Mouse (Mus musculus): ENCODE data around the gene Gm49325. TPM values are rescaled to one million over a fixed set of nuclear protein-coding genes. Genes with fewer than 3 reads are reported as not detected.

Gene Gm49325
- polyA plus RNA-seq, 1 experiment from 2014 or later: not detected

DNA sequence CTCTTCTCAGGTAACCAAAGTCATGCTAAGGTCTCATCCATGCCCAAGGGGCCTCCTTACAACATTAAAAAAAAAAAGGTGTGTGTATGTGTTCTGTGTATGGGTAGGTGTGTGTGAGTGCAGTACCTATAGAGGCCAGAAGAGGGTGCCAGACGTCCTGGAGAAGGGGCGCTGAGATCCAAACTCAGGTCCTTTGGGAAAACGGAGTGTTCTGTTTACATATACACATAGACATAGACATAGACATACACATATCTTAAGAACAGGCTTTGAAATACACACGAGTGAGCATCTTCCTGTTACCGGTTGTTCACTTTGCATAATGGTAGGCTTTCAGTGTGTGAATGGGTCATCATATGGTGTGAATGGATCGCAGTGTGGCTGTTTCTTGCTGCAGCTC lies 1.9 kb upstream of the Gm49325 start:
- H3K9ac ChIP-seq (ENCODE audit: low read depth, low read length): no peak overlapping the region
- WGBS: 90% methylated on average over 6 of the region's 6 CpGs

DNA sequence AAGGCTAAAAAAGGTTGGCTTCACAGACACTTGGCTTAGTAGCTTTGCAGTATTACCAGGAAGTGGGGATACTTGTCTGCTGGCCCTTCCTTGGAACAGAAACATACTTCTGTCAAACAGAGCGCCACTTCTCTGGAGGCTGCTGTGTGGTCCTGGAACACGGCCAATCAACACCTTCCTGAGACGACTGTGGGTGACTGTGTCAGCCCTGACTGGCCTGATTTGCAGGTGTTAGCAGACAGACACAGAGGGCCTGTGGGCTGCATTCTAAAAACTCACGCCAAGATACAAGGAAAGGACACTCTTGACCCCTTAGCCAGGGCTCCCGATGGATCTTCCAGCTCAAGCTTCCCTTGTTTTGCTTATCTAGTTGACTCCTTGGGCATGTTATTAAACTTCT lies 1.0 kb upstream of the Gm49325 start:
- WGBS: 84% methylated on average over 5 of the region's 5 CpGs
- H3K27me3 ChIP-seq (replicated peaks; ENCODE audit: control insufficient read depth, insufficient read depth, low read length): no peaks in the 10 kb centered on the region
- H3K4me3 ChIP-seq (ENCODE audit: low read length): no peak overlapping the region
- no peak overlapping the region; the same call in 1 of the 2 replicates for H3K27ac ChIP-seq (ENCODE audit: low read depth, low read length)
- H3K9me3 ChIP-seq (ENCODE audit: control insufficient read depth, low read length): peaks cover 2% of the 10 kb centered on the region; the same call in 1 of the 2 replicates
- H3K36me3 ChIP-seq (ENCODE audit: control insufficient read depth, insufficient read depth, low read length): no peaks in the 10 kb centered on the region; the same call in 1 of the 2 replicates
- H3K4me1 ChIP-seq (ENCODE audit: control insufficient read depth, insufficient read depth, low read depth, low read length): peaks cover 12% of the 10 kb centered on the region
- no peak overlapping the region for H3K9ac ChIP-seq (ENCODE audit: low read depth, low read length)
- no peak overlapping the region for H3K4me2 ChIP-seq (ENCODE audit: low read length)
- ATAC-seq: no peak

More for the DNA sequence above, 1.9 kb upstream of the Gm49325 start:
- no peak overlapping the region for H3K4me3 ChIP-seq (ENCODE audit: low read length)
- no peak overlapping the region for H3K27ac ChIP-seq (ENCODE audit: low read depth, low read length)
- peaks cover 12% of the 10 kb centered on the region for H3K4me1 ChIP-seq (ENCODE audit: control insufficient read depth, insufficient read depth, low read depth, low read length)
- no peaks in the 10 kb centered on the region for H3K36me3 ChIP-seq (ENCODE audit: control insufficient read depth, insufficient read depth, low read length)
- no peaks in the 10 kb centered on the region for H3K27me3 ChIP-seq (replicated peaks; ENCODE audit: control insufficient read depth, insufficient read depth, low read length)
- no peak overlapping the region for H3K4me2 ChIP-seq (ENCODE audit: low read length)
- ATAC-seq: no peak
- H3K9me3 ChIP-seq (ENCODE audit: control insufficient read depth, low read length): peaks cover 2% of the 10 kb centered on the region; the same call in 1 of the 2 replicates

DNA sequence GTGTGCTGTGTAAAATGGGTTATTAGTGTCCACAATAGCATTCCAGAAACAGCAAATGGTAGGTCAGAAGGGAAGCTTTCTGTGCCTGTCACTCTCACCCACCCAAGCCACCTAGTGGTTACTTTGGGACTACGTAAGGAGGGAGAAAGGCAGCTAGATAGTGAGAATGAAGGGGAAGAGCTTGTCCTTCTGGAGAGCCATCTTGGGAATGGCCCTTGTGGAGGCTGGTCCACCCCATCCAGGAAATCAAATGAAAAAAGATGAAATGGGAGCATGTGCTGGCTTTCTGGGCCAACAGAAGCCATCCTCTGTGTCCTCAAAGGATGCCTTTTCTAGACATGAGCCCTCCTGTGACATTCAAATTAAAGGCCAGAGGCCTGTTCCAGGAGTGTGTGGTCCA lies 629 bp upstream of the Gm49325 start:
- WGBS: 17% methylated on average over 1 of the region's 1 CpGs
- ATAC-seq: no peak; the same call in 1 of the 2 replicates
- Histone ChIP-seq H3K4me2 (ENCODE audit: low read length) (peak overlapping the region; percentile 94), H3K36me3 (ENCODE audit: control insufficient read depth, insufficient read depth, low read length) (no peaks in the 10 kb centered on the region; the same call in none of the 2 replicates), H3K27me3 (replicated peaks; ENCODE audit: control insufficient read depth, insufficient read depth, low read length) (no peaks in the 10 kb centered on the region), H3K9ac (ENCODE audit: low read depth, low read length) (no peak overlapping the region; the same call in 1 of the 2 replicates), H3K4me1 (ENCODE audit: control insufficient read depth, insufficient read depth, low read depth, low read length) (peaks cover 12% of the 10 kb centered on the region), H3K27ac (ENCODE audit: low read depth, low read length) (peak overlapping the region; percentile 96), H3K4me3 (ENCODE audit: low read length) (peak overlapping the region; percentile 79), H3K9me3 (ENCODE audit: control insufficient read depth, low read length) (peaks cover 2% of the 10 kb centered on the region; the same call in 1 of the 2 replicates)

DNA sequence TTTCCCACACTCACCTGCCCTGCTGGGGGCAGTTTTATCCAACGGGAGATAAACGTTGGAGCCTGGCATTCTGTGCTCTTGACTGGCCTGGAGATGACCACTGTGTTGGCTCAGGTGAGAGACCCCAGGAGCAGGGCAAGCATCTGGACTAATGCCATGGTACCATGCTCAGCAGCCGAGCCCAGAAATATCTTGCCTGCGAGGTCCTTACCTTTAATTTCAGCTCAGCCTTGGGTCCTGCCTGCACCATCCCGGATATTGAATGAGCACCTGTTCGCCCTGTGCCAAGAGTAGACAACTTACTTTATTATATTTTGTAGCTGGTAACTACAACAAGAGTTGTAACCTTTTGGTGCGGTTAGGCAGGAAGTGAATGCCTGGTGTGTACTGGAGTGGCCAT lies 858 bp downstream of the Gm49325 start:
- H3K27ac ChIP-seq (ENCODE audit: low read depth, low read length): peak overlapping the region; percentile 96
- H3K4me3 ChIP-seq (ENCODE audit: low read length): peak overlapping the region; percentile 79
- H3K9ac ChIP-seq (ENCODE audit: low read depth, low read length): peak overlapping the region; percentile 81
- peak overlapping the region; percentile 94 for H3K4me2 ChIP-seq (ENCODE audit: low read length)
- H3K36me3 ChIP-seq (ENCODE audit: control insufficient read depth, insufficient read depth, low read length): peaks cover 2% of the 10 kb centered on the region
- ATAC-seq: no peak; the same call in none of the 2 replicates
- 37% methylated on average over 7 of the region's 7 CpGs for WGBS
- peaks cover 2% of the 10 kb centered on the region; the same call in 1 of the 2 replicates for H3K9me3 ChIP-seq (ENCODE audit: control insufficient read depth, low read length)
- no peaks in the 10 kb centered on the region for H3K27me3 ChIP-seq (replicated peaks; ENCODE audit: control insufficient read depth, insufficient read depth, low read length)
- H3K4me1 ChIP-seq (ENCODE audit: control insufficient read depth, insufficient read depth, low read depth, low read length): peaks cover 12% of the 10 kb centered on the region

DNA sequence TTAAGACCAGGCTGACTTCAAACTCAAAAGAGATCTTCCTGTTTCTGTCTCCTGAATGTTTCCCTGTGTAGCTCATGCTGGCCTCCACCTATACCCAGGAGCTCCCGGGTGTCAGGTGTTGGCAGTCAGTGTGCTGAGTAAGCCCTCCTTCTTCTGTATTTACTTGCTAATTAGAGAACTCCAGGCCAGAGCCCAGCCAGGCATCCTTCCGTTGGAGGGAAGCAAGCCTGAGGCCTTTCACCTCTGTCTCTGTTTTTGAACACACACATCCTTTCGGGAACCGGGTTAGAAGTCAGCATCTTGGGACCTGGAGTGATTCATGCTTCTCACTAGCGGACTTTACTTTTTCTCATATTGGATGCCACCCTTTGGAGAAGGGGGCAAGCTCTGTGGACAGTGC lies 1.4 kb downstream of the Gm49325 start:
- peaks cover 12% of the 10 kb centered on the region for H3K4me1 ChIP-seq (ENCODE audit: control insufficient read depth, insufficient read depth, low read depth, low read length)
- H3K27me3 ChIP-seq (replicated peaks; ENCODE audit: control insufficient read depth, insufficient read depth, low read length): no peaks in the 10 kb centered on the region
- peak overlapping the region; percentile 79 for H3K4me3 ChIP-seq (ENCODE audit: low read length)
- WGBS: 64% methylated on average over 5 of the region's 5 CpGs
- peak overlapping the region; percentile 94 for H3K4me2 ChIP-seq (ENCODE audit: low read length)
- H3K27ac ChIP-seq (ENCODE audit: low read depth, low read length): no peak overlapping the region
- ATAC-seq: no peak
- H3K9ac ChIP-seq (ENCODE audit: low read depth, low read length): no peak overlapping the region
- H3K9me3 ChIP-seq (ENCODE audit: control insufficient read depth, low read length): no peaks in the 10 kb centered on the region
- H3K36me3 ChIP-seq (ENCODE audit: control insufficient read depth, insufficient read depth, low read length): peaks cover 4% of the 10 kb centered on the region

DNA sequence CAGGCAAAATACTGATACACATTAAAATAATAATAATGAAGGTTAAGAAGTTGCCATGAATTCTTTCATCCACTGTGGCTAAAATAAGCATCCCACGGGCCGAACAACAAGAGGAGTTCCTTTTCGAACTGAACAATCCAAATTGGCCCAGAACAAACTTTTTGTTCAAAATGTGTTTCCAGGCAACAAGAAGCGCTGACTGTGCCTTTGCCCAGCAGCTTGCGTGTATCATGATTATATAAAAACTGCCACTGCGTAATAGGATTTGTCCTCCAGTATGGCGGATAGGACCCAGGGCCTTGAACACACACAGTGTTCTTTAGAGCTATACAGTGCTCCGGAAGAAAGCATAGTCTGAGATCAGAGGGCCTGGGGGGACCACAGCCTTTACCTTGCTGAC lies 2.6 kb downstream of the Gm49325 start:
- 88% methylated on average over 8 of the region's 8 CpGs for WGBS
- ATAC-seq: no peak

DNA sequence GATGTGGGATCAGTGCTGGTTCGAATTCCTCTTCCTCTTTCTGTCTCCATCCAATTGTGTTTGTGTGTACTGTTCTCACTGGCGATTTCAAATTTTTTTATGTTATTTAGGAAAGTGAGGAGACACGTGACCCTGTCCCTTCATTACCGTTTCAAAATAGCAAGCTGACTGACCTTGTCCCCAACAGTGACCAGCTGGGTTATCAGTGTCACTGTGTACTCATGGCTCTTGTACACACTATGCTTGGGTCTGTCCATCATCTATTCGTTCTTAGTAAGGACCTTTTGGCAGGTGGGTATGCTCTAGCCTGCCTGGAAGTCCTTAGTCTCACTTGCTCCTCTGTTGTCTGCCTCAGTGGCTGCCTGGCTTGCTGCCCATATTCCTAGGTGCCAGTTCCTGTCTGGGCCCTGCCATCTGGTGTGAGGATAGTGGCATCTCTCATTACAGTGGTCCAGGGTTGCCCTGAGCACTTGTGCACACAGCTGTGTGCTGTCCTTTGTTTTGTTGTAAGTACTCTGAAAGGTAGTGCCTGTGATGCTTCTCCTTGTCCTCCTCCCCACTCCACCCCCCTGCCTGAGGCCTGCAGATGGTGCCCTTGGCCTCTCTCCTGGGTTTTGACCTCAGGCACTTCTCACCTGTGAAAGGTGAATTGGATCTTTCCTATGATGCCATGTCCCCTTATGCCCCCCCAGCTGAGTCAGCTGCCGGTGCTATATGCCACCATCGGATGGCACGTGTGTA lies 4.4 kb downstream of the Gm49325 start:
- H3K9me3 ChIP-seq (ENCODE audit: control insufficient read depth, low read length): no peaks in the 10 kb centered on the region
- WGBS: 83% methylated on average over 8 of the region's 8 CpGs
- H3K27ac ChIP-seq (ENCODE audit: low read depth, low read length): no peak overlapping the region
- H3K36me3 ChIP-seq (ENCODE audit: control insufficient read depth, insufficient read depth, low read length): peaks cover 15% of the 10 kb centered on the region
- no peaks in the 10 kb centered on the region for H3K27me3 ChIP-seq (replicated peaks; ENCODE audit: control insufficient read depth, insufficient read depth, low read length)
- no peak overlapping the region for H3K4me2 ChIP-seq (ENCODE audit: low read length)
- ATAC-seq: no peak
- H3K4me1 ChIP-seq (ENCODE audit: control insufficient read depth, insufficient read depth, low read depth, low read length): peaks cover 12% of the 10 kb centered on the region
- H3K4me3 ChIP-seq (ENCODE audit: low read length): no peak overlapping the region
- no peak overlapping the region for H3K9ac ChIP-seq (ENCODE audit: low read depth, low read length)

More for the DNA sequence above, 2.6 kb downstream of the Gm49325 start:
- H3K4me3 ChIP-seq (ENCODE audit: low read length): no peak overlapping the region
- H3K36me3 ChIP-seq (ENCODE audit: control insufficient read depth, insufficient read depth, low read length): peaks cover 4% of the 10 kb centered on the region
- no peak overlapping the region for H3K27ac ChIP-seq (ENCODE audit: low read depth, low read length)
- no peaks in the 10 kb centered on the region for H3K27me3 ChIP-seq (replicated peaks; ENCODE audit: control insufficient read depth, insufficient read depth, low read length)
- H3K4me1 ChIP-seq (ENCODE audit: control insufficient read depth, insufficient read depth, low read depth, low read length): peaks cover 12% of the 10 kb centered on the region
- no peaks in the 10 kb centered on the region for H3K9me3 ChIP-seq (ENCODE audit: control insufficient read depth, low read length)
- no peak overlapping the region for H3K4me2 ChIP-seq (ENCODE audit: low read length)
- no peak overlapping the region for H3K9ac ChIP-seq (ENCODE audit: low read depth, low read length)

DNA sequence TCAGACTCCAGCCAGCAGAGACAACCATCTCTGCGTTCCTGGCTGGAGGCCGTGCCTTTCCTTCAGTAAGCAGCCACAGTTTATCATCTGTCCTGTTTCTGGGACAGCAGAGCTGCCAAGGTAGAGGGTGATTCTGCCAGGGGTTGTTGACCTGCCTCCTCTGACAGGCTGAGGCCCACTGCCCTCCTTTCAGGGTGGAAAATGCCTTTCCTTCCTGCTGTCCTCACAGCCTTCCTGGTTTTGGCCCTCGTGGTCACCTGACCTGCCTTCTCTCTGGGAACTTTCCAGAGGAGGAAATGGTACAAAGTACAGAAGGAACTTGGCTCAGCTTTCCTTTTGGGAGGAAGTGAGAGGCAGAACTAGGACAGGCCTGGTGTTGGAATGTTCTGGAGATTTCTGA lies 7.4 kb downstream of the Gm49325 start:
- Histone ChIP-seq H3K4me3 (ENCODE audit: low read length) (no peak overlapping the region), H3K9me3 (ENCODE audit: control insufficient read depth, low read length) (no peaks in the 10 kb centered on the region), H3K27ac (ENCODE audit: low read depth, low read length) (no peak overlapping the region), H3K4me1 (ENCODE audit: control insufficient read depth, insufficient read depth, low read depth, low read length) (no peaks in the 10 kb centered on the region), H3K36me3 (ENCODE audit: control insufficient read depth, insufficient read depth, low read length) (peaks cover 39% of the 10 kb centered on the region), H3K9ac (ENCODE audit: low read depth, low read length) (no peak overlapping the region), H3K27me3 (replicated peaks; ENCODE audit: control insufficient read depth, insufficient read depth, low read length) (no peaks in the 10 kb centered on the region), H3K4me2 (ENCODE audit: low read length) (no peak overlapping the region)
- WGBS: 93% methylated on average over 3 of the region's 3 CpGs
- no peak for ATAC-seq

DNA sequence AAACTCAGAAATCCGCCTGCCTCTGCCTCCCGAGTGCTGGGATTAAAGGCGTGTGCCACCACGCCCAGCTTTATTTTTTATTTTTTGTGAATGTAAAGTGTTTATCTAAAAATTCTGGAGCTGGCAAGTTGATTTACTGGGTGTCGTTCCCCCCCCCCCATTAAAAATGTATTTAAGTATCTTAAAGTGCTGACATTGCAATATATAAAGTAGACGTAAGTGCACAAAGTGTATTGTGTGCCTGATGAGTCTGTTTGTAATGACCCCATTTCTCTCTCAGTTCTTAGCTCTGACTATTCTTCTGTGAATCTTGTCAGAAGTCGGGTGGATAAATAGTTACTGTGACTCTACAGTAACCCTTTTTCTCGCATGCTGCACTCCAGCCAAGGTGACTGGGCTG lies 9.7 kb downstream of the Gm49325 start:
- WGBS: 92% methylated on average over 8 of the region's 8 CpGs
- no peak overlapping the region for H3K9ac ChIP-seq (ENCODE audit: low read depth, low read length)
- H3K27ac ChIP-seq (ENCODE audit: low read depth, low read length): no peak overlapping the region
- no peaks in the 10 kb centered on the region for H3K9me3 ChIP-seq (ENCODE audit: control insufficient read depth, low read length)
- peaks cover 40% of the 10 kb centered on the region for H3K36me3 ChIP-seq (ENCODE audit: control insufficient read depth, insufficient read depth, low read length)
- no peaks in the 10 kb centered on the region for H3K27me3 ChIP-seq (replicated peaks; ENCODE audit: control insufficient read depth, insufficient read depth, low read length)
- ATAC-seq: no peak
- no peak overlapping the region for H3K4me2 ChIP-seq (ENCODE audit: low read length)
- no peak overlapping the region for H3K4me3 ChIP-seq (ENCODE audit: low read length)
- H3K4me1 ChIP-seq (ENCODE audit: control insufficient read depth, insufficient read depth, low read depth, low read length): no peaks in the 10 kb centered on the region
